Mouse (Mus musculus) erythroid progenitor cell, adult 5-6 weeks (primary cell): ENCODE measurements around the gene Frmpd4. TPM values are rescaled to one million over a fixed set of nuclear protein-coding genes. Genes with fewer than 3 reads are reported as not detected.

Experiments
- ATAC-seq: replicated peaks from 2 replicates; pipeline ENCODE4 v1.8.0; 2016; ENCODE audit warnings: moderate number of reproducible peaks, mild to moderate bottlenecking, moderate TSS enrichment, inconsistent platforms; ENCODE audit not compliant: poor library complexity, low FRiP score, severe bottlenecking
- total RNA-seq, 2 experiments: library from RNA; stranded (forward) in 1 of 2; stranded (reverse) in 1 of 2; fragments of 150-400 nt in 1 of 2; fragments of 186-747, 209-891 nt in 1 of 2; gene quantifications; 2 replicates each; pipeline versions ENCODE4 v1.2.3 to v1.2.4; 2015 to 2017; ENCODE audit warnings: low replicate concordance in 2 of 2

Frmpd4 gene
- total RNA-seq, 2 experiments from 2014 or later: not detected

DNA sequence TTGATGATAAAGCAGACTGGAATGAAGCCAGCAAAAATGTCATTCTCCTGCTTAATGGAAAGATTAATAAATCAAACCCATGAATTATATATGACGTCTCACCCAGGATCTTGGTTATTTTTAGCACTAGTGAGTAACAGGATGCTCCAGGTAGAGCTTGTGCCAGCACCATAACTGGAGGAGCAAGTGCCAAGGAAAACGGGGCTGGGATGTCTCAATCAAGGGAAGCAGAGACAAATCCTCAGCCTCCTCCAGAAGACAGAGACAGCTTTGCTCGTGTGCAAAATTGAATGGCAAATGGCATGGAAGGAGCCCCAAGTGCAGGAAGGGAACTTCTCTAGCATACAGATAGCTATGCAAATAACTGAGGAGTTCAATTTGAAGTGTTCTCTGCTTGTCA is 418.2 kb downstream of the Frmpd4 start:
- no peak for ATAC-seq

DNA sequence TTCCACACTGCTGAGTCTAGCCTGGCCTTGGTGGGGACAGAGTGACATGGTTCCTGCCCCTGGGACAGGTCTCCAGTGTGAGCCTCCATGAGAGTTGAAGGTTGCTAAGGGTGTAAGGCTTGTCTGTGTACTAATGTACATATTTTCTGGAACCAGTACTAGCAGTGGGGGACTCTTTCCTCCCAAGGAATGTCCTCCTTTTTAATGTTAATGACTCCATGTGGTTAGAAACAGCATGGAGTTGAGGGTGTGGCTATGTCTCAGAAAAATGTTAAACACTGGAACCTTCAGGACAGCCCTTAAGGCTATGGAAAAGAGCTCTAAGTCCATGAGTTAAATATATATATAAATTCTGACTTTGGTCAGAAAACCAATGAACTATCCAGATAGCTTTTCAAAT is 436.0 kb downstream of the Frmpd4 start:
- no peak for ATAC-seq

DNA sequence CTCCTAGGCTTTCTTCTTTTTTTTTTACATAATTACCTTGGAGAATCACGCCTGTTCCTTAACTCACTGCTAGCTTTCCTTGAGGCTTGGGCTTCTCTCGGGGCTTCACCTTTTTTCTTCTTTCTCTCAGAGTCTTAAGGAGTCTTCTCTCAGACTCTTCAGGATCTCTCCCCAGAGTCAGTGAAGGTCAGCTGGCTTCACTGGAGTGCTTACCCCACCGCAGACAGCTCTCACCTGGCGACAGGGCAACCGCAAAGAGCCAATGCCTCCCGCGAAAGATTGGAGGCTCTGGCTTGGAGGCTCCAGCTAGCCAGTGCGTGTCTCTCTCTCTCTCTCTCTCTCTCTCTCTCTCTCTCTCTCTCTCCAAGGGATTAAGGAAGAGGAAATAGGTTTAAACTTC is 453.0 kb downstream of the Frmpd4 start:
- no peak for ATAC-seq

DNA sequence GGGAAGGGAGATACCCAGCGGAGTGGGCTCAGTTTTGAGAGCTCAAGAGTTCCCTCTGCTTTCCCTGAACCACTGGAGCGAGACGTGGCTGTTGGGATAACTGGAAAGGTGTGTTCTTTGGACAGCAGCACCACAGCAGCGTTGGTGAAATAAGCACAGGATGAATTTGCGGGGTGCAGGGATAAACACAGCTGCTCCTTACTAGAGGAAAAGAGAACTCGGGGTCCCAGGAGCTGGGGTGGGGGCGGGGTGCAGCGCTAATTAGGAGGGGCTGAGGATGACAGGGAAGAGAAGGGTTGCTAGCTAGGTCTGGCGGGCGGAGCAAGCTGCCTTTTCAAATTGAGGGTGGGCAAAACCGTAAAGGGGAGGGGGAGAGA is 453.5 kb downstream of the Frmpd4 start:
- ATAC-seq: no peak

DNA sequence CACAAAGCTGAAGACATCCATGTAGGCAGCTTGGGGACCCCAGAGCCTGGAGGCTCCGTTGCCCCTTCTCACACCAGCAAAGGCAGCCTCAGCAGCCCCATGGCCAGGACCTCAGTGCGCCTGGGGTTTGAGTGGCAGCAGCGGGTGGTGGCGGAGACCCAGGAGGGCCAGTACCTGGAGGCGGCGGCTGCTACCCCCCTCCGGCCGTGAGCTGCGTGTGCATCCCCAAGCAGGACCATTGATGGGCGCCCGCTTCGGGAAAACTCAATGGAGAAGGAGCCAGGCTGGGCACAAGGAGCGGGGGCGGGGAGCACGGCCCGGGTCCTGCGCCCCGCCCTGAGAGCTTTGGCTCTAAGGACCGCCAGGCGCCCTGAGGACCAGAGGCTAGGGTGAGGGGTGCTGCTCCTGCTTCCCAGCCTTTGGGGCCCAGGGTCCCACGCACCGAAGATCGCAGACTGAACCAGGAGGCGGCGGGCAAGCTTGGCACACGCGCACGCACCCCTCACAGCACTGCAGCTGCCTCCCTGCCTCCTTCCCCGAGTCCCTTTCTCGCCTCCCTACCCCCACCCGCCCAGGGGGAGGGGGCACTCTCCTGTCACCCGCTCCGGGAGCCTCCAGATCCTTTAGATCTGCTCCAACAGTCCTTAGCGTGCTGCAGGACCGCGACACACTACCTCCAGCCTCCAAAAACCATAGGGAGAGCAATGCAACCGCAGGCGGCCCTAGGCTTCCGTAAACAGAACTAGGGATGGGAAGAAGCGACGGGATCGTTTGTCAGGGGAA is 454.0 kb downstream of the Frmpd4 start:
- ATAC-seq: no peak

DNA sequence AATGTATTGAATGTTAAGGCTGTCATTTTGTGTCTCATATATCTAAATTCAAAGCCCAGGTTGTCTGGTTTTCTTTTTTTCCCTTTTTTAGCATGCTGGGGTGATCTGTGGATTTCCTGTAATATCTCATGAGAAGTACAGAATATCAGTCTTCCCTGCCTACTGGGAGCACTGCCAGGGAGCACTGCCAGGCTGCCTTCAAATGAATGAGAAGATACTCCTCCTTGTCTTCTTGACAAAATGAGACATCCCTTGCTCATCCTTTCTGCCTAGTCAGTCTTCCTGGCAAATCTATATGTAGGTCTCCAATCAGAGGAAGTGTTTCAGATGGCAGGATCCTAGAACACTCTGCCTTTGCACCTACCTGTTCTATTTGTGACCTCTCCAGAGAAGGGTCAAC is 535.4 kb downstream of the Frmpd4 start:
- ATAC-seq: no peak

DNA sequence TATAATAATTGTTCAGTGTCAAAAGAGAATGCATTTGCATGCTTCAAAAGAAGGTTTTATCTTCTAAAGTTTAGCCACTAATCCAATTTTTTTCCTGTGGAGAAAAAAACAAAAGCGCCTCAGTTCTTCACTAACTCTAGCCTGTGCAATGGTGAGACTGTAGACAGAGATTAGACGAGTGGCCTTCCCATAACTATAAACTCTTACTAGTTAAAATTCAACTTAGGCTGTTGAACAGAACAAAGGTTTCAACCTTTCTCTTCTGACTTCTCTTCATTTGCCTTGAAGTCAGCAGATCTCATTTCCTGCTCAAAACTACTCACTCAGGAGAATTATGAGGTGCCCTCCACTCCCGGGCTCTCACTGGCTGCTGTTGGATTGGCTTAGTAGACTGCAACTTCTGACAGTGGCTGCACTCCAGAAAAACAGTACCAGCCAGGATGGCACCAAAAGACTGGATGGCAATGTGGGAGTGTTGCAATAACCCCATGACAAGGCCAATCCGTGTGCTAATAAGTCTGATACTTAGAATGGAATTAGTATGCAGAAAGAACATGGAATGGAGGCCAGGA is 556.4 kb downstream of the Frmpd4 start:
- no peak for ATAC-seq

DNA sequence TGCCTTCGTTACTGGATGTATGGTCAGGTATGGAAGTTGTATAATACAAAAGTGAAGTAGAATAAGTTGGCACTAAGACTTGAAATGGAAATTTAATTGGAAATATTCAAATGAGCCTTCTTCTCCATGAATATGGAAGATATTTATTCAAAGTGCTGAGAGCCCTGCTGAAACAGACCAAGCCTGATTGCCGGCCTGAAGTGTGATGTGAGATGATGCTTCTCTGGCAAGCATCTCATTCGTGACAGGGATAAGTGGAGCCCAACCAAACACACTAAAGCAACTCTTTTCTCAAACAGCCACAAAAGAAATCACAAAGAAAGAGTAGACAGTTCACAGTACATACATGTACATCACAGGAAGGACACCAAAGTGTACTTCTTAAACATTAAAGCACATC is 559.2 kb downstream of the Frmpd4 start:
- no peak for ATAC-seq

DNA sequence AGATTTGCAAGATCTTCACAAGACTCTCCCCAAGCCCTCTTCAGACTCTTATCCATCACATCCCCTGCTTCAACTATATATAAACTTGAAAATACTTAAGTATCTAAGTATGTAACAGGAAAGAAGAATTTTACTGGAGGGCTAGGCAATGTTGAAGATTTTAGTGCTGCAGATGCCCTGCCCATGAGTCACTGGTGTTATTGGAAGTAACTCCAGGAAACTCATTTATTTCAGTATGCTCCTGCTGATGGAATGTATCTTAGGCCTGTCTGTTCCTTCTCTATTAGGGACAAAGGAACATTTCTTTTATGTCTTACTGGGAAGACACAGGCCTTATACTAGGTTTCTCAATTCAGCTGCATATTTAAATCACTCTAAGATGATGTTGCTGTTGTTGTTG is 592.2 kb downstream of the Frmpd4 start:
- ATAC-seq: no peak

DNA sequence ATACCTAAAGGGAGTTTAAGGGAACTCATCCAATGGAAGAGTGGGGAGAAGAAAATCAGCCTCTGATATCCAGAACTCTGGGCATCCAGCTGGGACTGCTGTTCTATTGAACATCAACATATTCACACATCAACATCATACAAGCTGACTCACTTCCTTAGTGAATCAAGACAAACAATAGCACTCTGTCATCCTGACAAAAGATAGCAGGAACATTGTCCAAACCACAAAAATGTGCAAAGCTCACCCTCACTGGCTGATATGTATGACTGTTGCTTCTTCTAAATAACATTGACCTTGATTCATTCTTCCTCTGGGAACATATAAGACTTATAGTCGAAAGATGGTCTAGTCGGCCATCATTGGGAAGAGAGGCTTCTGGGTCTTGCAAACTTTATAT is 625.8 kb downstream of the Frmpd4 start:
- no peak for ATAC-seq

DNA sequence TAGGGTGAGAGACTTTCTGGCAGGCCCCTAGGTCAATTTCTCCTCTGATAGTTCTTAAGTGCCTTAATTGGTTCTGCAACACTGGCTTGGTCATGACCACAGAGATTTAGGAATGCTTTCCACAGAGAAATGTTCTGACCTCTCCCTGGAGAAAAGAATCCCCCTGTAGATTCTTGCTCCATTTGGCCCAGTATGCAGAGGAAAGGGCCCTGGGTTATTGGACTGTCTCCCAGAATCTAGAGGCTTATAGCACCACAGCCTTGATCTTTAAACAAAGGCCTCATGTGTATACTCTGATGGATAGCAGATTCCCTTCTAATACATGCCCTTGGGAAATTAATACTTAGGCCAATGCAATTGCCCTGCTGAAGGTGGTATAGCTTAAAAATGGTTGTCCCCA is 667.5 kb downstream of the Frmpd4 start:
- ATAC-seq: no peak

DNA sequence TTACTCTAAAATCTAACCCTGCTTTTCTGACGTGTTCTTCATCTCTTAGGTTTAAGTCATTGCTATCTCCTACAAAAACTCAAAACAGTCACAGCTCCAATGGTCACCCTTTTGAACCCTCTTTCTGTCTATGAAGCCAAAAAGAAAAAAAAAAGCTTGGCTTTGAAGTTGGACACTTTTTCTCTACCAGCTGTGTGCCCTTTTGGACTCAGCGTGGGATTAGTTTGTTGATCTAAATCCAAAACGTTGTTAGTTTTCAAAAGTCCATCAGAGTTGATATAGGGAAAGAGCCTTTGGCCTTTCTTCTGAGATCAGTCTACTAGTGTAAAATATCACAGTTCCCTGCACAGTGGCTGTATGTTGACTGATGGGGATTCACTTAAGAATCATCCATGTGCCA is 676.0 kb downstream of the Frmpd4 start:
- no peak for ATAC-seq

DNA sequence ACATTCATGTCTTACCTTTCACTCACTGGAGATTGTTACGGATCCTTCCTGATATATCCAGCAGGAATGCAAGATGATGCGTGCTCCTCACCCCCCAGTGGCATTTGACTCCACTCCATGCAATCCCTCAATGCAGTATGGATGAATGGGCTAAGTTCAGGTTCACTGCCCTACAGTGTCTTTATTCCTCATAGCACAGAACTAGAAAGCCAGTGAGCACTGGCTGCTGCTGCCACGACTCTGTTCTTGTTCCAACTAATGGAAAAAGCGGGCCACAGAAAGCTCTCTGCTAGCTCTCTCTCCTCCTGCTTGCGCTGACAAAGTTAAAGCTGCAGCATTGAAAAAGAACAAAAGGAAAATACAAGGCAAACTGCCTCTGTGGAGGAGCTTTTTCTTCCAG is 722.2 kb downstream of the Frmpd4 start:
- ATAC-seq: no peak

DNA sequence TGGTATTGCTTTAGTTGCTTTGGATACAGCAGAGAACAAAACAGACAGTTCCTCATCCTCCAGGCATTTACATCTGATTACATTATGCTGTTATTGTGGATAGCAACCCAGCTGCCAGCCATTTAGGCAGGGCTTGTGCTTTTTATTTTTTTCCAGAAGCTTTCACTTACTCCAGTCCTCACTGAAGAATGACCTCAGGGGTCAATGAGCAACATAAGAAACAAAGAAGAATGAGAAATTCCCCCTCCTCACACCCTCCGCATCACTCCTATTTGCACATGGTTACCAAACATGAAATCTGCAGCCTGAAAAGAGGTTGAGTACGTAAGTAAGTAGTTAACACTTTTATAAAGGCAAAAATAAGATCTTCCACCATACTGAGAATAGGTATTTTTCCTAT is 744.5 kb downstream of the Frmpd4 start:
- no peak for ATAC-seq

DNA sequence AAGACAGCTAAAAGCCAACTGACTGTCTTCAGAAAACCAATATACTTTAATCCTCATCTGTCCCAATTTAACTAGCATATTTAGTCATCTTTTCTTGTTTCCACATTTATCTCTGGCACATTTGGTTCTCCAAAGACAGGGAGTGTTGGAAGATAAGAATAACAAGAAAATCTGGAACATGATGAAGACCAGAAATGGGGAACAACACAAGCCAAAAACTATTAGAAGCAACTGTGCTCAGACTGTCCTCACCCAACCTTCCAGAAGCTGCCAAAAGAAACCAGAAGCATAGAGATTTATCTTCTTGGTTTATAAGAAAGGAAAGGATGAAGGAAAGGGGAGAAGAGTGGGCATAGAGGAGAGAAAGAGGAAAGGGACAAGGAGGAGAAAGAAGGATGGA is 748.6 kb downstream of the Frmpd4 start:
- no peak for ATAC-seq

DNA sequence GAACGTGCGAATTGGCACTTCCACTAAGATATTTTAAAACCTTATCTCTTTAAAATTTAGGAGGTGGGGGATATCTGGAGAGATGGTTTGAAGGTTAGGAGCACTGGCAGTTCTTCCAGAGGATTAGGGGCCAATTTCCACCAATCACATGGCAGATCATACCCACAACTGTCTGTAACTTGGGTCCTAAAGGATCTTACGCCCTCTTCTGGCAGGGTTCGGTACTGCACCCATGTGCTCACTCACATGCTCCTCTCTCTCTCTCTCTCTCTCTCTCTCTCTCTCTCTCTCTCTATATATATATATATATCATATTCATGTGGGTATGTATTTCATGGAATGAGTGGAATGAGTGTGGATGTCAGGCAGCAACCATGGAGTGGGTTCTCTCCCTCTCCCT is 759.7 kb downstream of the Frmpd4 start:
- ATAC-seq: no peak

DNA sequence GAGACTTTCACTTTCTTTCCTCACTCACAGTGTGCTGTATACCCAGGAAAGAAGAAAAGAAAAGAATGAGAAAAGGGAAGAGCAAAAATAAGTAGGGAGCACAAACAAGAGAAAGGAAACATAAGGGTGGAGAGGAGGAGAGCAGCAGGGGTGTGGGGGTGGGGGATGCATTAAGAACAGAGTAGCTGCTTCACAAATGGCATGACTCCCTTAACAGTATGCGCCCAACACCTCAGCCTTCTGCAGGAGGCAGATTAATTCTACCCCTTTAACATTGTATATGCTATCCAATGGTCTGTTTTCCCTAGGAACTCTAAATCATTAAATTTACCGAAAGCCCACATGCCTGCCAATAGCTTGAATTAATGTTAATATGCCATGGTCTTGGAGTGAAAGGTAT is 766.9 kb downstream of the Frmpd4 start:
- ATAC-seq: no peak

DNA sequence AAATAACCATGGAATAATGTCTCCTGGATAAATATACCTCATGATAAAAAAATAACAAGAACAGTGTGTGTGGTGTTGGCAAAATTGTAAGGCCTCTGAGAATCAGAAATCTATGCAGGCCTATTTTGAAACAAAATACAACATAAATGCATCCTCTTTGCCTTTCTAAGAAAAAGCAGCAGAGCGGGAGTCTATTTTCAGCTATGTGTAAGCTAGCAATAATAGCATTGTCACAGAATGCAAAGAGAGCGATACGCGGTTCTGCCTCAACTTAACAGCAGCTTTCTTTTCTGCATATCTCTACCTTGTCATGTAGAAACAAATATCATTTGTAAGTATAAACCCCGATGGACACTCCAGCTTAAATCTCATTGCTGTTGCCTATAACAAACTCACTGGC is 768.5 kb downstream of the Frmpd4 start:
- no peak for ATAC-seq

DNA sequence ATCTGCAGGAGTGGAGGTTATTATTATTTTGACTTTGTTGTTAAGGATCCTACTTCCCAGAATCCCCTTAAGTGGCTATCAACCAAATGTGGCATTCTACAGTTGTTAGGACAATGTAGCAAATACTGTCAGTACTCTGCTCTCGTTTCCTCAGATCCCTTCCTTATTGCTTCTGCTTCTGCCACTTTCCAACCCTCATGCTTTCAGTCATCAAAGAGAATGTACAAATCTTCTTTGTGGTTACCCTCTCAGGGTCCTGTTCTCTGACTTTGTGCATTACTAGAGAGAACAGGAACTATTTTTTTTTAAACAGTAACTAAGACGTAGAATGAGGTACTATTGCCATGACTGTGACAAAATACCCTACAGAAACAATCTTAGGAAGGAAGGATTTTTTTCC is 788.3 kb downstream of the Frmpd4 start:
- no peak for ATAC-seq

DNA sequence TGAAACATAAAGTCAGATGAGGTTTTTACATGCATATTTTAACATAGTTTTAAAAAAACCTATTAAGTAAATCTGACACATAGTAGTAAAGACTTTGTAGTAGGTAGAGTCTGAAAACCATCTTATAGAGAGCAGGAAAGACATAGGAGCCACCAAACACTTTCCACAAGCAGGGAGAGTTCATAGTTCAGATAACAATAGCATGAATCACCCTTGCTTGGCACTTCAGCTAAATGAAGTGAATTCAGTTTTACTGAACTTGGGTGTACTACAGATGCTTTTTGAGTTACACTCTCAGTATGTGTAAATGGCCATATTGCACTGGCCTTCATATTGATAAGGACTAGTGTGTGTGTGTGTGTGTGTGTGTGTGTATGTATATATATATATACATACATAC is 793.5 kb downstream of the Frmpd4 start:
- ATAC-seq: no peak

DNA sequence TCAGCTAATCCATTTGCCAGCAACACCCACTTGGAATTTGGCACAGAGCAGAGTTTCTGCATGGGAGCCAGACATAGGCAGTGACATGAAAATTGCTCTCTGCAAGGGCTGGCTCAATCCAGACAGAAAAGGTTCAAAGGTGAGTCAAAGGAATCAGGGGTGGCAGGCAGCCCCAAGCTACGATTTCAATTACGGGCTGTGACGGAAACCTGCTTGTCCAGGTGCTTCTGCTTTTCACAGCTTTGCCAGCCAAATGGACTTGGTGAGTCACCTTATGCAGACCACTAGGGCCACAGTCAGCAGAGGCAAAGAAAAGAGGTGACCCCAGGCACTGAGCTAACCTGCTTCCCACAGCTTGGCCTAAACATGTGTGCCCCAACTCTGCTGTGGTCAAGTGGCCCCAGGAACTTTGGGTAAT is 857.5 kb downstream of the Frmpd4 start:
- no peak for ATAC-seq

DNA sequence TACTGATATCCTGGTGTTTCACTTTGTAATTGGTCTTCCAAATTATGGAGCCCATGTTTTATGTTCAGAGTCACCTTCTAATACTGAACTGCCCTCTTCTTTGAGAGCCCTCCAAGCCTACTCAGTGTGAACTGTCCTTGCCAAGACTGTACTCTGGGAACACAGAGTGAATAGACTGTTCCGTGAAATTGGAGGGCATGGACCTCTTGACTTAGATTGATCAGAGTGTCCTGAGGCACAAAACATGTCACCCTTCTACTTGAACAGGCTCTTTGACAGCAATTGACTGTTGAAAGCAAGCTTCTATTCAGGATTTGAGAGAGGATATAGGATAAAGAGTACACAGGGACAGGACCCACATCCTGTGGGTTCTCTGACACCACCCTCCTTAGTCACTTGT is 857.9 kb downstream of the Frmpd4 start:
- ATAC-seq: no peak
